Mouse (Mus musculus) embryonic stem cell, embryonic (primary cell): Measurements from ENCODE around the gene Mrpl51.

ENCODE experiments used
- CTCF ChIA-PET, 4 experiments: fragments of 300-600 bp in 2 of 4; fragments of 350-600 bp in 2 of 4; sonication (Branson Sonifier 250); formaldehyde crosslinking; loops; one replicate each; lab custom pipeline; 2022; ENCODE audit warnings: inconsistent platforms in 2 of 4; lab: Charles Lee
- POLR2A ChIA-PET, 4 experiments: fragments of 300-600 bp in 2 of 4; fragments of 350-600 bp in 2 of 4; sonication (Branson Sonifier 250); formaldehyde crosslinking; loops; one replicate each; lab custom pipeline; 2022; ENCODE audit warnings: antibody characterized with exemption in 4 of 4, inconsistent platforms in 1 of 4; lab: Charles Lee

The Mrpl51 gene

DNA sequence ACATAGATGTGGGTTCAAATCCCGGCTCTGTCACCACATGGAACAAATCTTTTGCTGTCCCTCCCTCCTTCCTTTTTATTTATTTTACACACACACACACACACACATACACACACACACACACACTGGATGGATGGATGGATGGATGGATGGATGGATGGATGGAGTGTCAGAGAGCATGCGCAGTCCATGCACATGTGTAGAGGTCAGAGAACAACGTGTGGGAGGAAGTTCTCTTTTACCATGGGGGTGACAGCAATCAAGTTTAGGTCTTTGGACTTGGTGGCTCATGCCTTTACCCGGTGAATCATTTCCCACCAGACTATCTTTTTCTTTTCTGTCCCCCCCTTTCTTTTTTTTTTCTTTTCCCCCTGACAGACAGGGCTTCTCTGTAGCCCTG, 37.9 kb upstream of the Mrpl51 start:
- ChIA-PET CTCF (interaction anchor here (0.7 to 1.6 kb wide), 11 partner anchors 8 to 121 kb away, joined by 3 to 11 read pairs (median 5); partner anchors contain the start of gene Iffo1 (in 1 of the 4)), POLR2A (interaction anchor here in 3 of 4 experiments (0.7 to 21.4 kb wide), 18 partner anchors 7 to 348 kb away, joined by 3 to 499 read pairs (median 5); partner anchors contain the start of genes Gapdh (in 2 of the 3), Iffo1 (in 1 of the 3) and Nop2 (in 1 of the 3))

DNA sequence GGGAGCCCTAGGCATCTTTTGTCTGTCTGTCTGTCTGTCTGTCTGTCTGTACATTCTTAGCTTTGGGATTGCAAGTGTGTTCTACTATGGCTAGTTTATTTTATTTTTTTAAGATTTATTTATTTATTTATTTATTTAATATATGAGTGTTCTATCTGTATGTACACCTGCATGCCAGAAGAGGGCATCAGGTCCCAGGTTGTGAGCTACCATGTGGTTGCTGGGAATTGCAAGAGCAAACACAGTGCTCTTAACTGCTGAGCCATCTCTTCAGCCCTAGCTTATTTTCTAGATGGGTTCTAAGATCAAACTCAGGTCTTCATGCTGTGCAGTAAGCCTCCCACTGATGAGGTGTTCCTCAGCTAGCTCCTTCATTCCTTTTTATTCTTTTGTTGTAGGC, 37.1 kb upstream of the Mrpl51 start:
- POLR2A ChIA-PET = interaction anchor here (0.6 to 21.4 kb wide), 34 partner anchors 9 to 413 kb away, joined by 3 to 499 read pairs (median 4); partner anchors contain the start of genes Gapdh (in 2 of the 4), Grcc10 (in 1 of the 4), Iffo1 (in 1 of the 4) and Mrpl51 (in 1 of the 4)
- CTCF ChIA-PET = interaction anchor here (0.5 to 1.6 kb wide), 18 partner anchors 9 to 124 kb away, joined by 3 to 11 read pairs (median 4); partner anchors contain the start of gene Iffo1 (in 1 of the 4)

DNA sequence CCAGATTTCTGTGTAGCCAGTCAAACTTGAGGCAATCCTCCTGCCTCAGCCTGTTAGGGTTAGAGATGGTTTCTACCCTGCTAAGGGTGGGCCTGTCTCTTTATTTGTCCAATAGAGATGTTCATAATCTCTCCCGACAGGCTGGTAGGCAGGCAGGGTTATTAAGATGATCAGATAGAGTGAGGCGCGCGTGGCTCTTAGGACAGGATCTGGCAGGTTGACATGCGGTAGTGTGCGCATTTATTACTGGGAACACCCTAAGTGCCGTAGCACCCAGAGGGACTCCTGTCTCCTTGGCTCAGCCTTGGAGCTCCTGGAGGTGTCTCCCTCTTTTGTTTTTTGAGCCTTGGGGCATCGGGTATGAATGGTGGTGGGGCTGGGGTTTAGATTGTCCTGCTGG, 36.3 kb upstream of the Mrpl51 start:
- ChIA-PET CTCF (interaction anchor here in 2 of 4 experiments (1.2 to 1.5 kb wide), 4 partner anchors 18 to 118 kb away, joined by 3 to 5 read pairs (median 4); no protein-coding TSS in a partner anchor), POLR2A (interaction anchor here (0.6 to 21.4 kb wide), 24 partner anchors 8 to 252 kb away, joined by 3 to 499 read pairs (median 4); partner anchors contain the start of genes Gapdh (in 2 of the 4), Iffo1 (in 2 of the 4), Mrpl51 (in 1 of the 4) and Ncapd2 (in 1 of the 4))

DNA sequence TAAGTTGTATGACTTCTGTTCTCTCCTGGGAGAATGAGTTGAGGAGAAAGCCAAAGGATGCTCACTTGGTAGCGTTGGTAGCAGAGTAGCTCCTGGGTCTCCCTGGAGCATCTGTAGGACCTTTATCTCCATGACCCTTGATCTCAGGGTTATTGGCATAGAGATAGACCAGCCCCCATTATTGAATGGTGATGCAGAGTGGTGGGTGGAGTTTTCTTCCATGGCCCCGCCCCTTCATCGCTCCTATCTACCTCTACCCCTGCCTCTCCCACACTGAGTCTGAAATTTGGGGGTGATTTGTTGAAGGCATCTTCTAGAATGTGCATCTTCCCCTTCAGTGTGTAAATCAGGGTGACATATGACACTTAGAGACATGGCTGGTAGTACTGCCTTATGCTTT, 35.1 kb upstream of the Mrpl51 start:
- CTCF ChIA-PET = no interaction called here
- POLR2A ChIA-PET = interaction anchor here in 3 of 4 experiments (0.6 to 21.4 kb wide), 19 partner anchors 8 to 247 kb away, joined by 3 to 499 read pairs (median 8); partner anchors contain the start of genes Gapdh (in 2 of the 3), Iffo1 (in 2 of the 3), Mrpl51 (in 1 of the 3) and Ncapd2 (in 1 of the 3)

DNA sequence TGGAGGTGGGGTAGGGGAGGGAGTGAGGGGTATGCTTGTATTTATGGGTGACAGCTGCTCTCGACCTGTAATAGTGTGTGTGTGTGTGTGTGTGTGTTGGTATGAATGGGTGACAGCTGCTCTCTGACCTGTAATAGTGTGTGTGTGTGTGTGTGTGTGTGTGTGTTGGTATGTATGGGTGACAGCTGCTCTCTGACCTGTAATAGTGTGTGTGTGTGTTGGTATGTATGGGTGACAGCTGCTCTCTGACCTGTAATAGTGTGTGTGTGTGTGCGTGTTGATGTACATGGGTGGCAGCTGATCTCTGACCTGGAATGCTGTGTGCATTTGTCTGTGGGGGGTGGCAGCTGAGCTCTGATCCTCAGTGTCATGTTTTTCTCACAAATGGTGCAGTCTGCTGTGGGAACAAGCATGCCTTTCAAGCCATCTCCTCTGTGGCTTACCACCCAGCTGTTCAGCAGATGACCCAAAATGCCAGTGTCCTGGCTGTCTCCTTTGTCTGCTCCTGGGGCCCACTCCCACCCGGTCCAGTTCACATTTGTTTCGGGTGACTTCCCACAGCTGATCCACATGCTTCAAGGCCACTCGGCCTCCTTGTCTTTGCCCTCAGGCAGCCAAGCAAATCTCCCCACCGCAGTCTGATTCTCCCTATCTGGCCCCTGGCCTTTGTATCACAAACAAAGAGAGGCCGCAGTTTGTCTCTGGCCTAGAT, 34.5 kb upstream of the Mrpl51 start:
- ChIA-PET CTCF (interaction anchor here in 1 of 4 experiments (0.6 kb wide), 1 partner anchor 20 kb away, joined by 3 read pairs; no protein-coding TSS in a partner anchor), POLR2A (interaction anchor here in 3 of 4 experiments (0.6 to 21.4 kb wide), 18 partner anchors 7 to 248 kb away, joined by 3 to 499 read pairs (median 8); partner anchors contain the start of genes Gapdh (in 2 of the 3), Iffo1 (in 2 of the 3), Mrpl51 (in 1 of the 3) and Ncapd2 (in 1 of the 3))

DNA sequence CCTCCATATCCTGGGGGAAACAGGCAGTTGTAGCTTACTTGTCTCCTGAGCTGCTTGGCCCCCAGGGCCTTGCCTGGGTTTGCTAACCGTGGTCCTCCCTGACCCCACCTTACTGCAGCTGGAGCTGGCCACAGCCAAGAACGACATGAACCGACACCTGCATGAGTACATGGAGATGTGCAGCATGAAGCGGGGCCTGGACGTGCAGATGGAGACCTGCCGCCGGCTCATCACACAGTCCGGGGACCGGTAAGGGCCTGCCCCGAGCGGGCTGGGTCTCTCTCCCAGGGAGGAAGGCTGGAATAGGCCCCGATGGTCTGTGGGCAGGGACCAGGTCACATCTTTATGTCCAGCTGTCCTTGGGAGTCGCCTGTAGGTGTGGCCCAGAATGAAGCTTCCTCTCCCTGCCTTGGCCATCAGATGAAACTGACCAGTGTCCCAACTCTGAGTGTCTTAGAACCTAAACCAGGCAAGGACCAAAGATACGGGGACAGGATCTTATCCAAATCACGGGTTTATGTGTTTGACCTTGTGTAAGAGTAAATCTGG, 32.6 kb upstream of the Mrpl51 start:
- POLR2A ChIA-PET = interaction anchor here in 3 of 4 experiments (0.6 to 21.4 kb wide), 24 partner anchors 7 to 442 kb away, joined by 3 to 499 read pairs (median 27); partner anchors contain the start of genes Iffo1 (in 3 of the 3), Mrpl51 (in 2 of the 3), Ncapd2 (in 2 of the 3) and Nop2 (in 2 of the 3)
- CTCF ChIA-PET = interaction anchor here in 2 of 4 experiments (0.9 to 1.6 kb wide), 2 partner anchors 22 to 46 kb away, joined by 3 read pairs; no protein-coding TSS in a partner anchor

DNA sequence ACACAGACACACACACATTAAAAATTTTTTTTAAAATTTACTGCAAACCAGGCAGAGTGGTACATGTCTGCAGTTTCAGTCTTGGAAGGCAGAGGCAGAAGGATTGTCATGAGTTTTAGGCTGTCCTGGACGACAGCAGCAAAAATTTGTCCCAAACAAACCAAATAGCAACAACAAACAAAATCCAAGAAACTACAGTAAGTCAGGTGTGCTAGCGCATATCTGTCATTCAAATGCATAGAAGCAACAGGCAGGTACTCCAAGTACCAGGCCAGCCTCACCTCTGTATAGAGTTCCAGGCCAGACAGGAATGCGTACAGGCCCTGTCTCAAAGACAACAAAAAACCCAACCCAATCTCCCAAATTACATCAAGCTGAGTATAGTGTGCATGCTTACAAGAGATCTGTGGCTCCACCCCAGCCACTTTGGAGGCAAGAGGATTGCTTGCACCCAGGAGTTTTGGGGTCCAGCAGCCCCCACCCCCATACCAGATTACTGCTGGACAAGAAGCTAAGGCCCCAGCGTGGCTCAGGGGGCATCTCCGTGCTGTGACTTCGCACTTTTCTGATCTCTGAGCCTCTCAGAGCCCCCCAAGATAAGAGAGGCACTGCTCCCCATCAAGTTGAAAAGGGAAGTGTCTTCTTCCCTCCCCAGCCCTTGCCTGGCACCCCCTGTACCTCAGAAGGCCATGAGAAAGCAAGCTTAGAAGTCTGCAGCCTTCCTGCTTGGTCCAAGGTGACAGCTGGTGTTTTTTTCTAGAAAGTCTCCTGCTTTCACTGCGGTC, 31.6 kb upstream of the Mrpl51 start:
- CTCF ChIA-PET = interaction anchor here in 3 of 4 experiments (0.5 to 1.6 kb wide), 7 partner anchors 10 to 1366 kb away, joined by 3 to 6 read pairs (median 4); partner anchors contain the start of genes Mrpl51 (in 1 of the 3) and Ncapd2 (in 1 of the 3)
- POLR2A ChIA-PET = interaction anchor here (0.6 to 21.4 kb wide), 65 partner anchors 3 to 448 kb away, joined by 3 to 499 read pairs (median 7); partner anchors contain the start of genes Iffo1 (in 3 of the 4), Mrpl51 (in 3 of the 4), Ncapd2 (in 3 of the 4) and Nop2 (in 2 of the 4)

DNA sequence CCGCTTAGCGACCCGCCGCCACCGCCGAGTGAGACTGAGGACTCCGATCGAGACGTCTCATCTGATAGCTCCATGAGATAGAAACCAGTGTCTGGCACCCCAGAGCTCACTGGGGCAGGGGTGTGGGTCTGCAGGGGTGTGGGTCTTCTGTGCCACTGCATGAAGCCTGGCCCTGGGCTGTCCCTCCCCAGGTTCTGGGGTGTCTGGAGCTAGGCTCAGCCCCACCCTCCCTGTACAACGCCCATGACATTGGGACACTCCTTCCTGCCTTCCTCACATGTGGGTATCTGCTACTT, 31.1 kb upstream of the Mrpl51 start:
- CTCF ChIA-PET = interaction anchor here in 3 of 4 experiments (0.5 to 1.6 kb wide), 6 partner anchors 10 to 1365 kb away, joined by 3 to 6 read pairs (median 4); partner anchors contain the start of genes Mrpl51 (in 1 of the 3) and Ncapd2 (in 1 of the 3)
- POLR2A ChIA-PET = interaction anchor here (0.7 to 21.4 kb wide), 77 partner anchors 3 to 448 kb away, joined by 3 to 499 read pairs (median 6); partner anchors contain the start of genes Iffo1 (in 3 of the 4), Mrpl51 (in 3 of the 4), Ncapd2 (in 3 of the 4) and Vamp1 (in 3 of the 4)

DNA sequence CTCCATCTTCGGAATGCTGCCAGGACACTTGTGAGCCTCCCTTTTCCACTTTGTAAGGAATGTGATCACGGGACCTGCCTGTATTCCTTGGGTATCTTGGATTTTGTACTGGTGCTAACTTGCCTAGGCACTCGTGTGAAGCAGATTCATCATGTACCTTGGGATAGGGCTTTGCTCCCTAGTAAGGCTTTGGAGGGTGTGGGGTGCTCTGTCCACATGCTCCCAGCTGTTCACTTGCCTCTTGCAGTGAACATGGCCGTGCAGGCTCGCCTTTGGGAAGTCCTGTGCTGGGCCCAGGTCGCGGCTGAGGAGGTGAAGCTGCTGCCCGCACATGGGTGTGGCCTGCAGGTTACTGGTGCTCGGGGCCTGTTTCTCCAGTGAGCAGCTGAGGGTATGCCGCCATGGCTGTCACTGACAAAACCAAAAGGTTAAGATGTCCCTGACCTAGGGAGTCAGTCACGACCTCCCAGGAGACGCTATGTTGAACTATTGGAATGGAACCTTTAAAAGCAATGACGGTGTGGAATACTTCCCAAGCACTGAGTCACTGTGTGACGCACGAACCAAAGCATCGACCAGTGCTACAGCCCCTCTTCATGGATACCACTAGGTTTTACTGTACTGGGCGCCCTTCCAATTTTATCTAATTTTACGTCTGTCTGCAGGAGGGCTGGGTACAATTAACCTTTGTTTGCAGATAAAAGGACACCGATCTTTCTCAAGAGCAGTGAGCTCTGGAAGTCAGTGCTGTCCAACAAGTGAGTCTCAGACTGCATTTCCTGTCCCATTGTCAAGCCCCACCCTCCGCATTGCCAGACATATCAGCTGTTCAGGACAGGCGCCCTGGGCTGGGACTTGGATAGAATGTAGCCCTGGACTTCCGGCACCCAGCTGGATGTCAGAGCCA, 30.5 kb upstream of the Mrpl51 start:
- ChIA-PET POLR2A (interaction anchor here (0.5 to 21.4 kb wide), 136 partner anchors 4 to 476 kb away, joined by 3 to 499 read pairs (median 4); partner anchors contain the start of genes Mrpl51 (in 4 of the 4), Ncapd2 (in 4 of the 4), Iffo1 (in 3 of the 4) and Vamp1 (in 3 of the 4)), CTCF (interaction anchor here in 3 of 4 experiments (0.6 to 2.0 kb wide), 19 partner anchors 9 to 321 kb away, joined by 3 to 15 read pairs (median 4); partner anchors contain the start of genes Mrpl51 (in 3 of the 3), Ncapd2 (in 3 of the 3) and Gnb3 (in 1 of the 3))

DNA sequence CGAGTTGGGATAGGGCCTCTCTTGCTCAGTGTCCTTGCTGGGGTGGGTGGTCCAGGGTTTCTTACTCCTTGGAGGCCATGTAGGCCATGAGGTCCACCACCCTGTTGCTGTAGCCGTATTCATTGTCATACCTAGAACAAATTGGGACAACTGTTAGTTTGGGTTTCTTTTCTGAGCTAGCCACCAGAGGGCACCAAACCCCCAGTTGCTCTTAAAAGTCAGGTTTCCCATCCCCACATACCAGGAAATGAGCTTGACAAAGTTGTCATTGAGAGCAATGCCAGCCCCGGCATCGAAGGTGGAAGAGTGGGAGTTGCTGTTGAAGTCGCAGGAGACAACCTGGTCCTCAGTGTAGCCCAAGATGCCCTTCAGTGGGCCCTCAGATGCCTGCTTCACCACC, 29.6 kb upstream of the Mrpl51 start:
- POLR2A ChIA-PET = interaction anchor here (0.5 to 21.4 kb wide), 108 partner anchors 4 to 477 kb away, joined by 3 to 499 read pairs (median 5); partner anchors contain the start of genes Mrpl51 (in 4 of the 4), Ncapd2 (in 4 of the 4), Iffo1 (in 3 of the 4) and Vamp1 (in 3 of the 4)
- CTCF ChIA-PET = interaction anchor here (0.6 to 2.0 kb wide), 23 partner anchors 9 to 322 kb away, joined by 3 to 15 read pairs (median 4); partner anchors contain the start of genes Mrpl51 (in 3 of the 4), Ncapd2 (in 3 of the 4) and Gnb3 (in 1 of the 4)

DNA sequence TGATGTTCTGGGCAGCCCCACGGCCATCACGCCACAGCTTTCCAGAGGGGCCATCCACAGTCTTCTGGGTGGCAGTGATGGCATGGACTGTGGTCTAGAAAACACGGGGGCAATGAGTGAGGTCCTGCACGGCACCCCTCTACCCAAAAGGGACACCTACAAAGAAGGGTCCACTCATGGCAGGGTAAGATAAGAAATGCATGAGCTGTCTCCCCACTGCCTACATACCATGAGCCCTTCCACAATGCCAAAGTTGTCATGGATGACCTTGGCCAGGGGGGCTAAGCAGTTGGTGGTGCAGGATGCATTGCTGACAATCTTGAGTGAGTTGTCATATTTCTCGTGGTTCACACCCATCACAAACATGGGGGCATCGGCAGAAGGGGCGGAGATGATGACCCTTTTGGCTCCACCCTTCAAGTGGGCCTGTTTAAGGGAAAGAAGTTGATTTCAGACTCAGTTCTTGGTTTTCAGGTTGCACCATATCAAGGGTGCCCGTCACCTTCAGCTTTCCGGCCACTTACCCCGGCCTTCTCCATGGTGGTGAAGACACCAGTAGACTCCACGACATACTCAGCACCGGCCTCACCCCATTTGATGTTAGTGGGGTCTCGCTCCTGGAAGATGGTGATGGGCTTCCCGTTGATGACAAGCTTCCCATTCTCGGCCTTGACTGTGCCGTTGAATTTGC, 28.8 kb upstream of the Mrpl51 start:
- POLR2A ChIA-PET = interaction anchor here (0.6 to 21.4 kb wide), 101 partner anchors 3 to 478 kb away, joined by 3 to 499 read pairs (median 6); partner anchors contain the start of genes Mrpl51 (in 4 of the 4), Ncapd2 (in 4 of the 4), Iffo1 (in 3 of the 4) and Cdca3 (in 2 of the 4)
- CTCF ChIA-PET = interaction anchor here (0.6 to 2.0 kb wide), 19 partner anchors 8 to 132 kb away, joined by 3 to 15 read pairs (median 4); partner anchors contain the start of genes Mrpl51 (in 3 of the 4) and Ncapd2 (in 3 of the 4)

DNA sequence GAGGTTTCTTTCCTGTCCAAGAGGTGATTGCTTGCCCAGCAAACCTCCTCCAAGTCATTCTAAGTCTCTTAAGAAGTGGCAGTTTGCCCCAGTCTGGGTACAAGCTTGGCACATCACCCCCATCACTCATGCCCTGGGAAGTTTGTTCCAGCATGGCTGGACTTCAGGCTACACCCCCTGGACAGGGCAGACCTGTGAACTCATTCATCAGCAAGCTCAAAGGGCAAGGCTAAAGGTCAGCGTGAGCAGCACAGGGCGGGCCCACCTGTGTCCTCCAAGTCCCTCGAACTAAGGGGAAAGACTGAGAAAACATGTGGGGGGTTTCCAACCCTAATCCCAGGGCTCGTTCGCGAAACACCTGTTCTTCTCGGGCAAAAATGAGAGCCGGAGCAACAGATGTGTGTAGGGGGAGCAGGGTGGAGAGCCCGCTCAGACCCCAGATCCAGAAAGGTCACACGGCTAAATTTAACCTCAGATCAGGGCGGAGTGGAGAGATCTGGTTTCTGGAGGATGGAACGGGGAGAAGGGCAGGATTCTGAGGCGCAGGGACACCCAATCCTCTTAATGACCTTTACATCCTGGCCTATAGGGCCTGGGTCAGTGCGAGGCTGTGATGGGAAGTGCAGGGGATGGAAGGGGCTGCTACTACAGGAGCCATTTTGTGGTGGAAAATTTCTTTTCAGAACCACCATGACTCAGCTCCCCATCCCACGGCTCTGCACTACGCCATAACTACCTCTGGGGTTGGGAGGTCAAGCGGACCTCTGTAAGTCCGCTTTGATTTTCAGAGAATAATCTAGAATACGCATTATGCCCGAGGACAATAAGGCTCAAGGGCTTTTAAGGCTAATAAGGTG, 27.6 kb upstream of the Mrpl51 start:
- POLR2A ChIA-PET = interaction anchor here (0.7 to 21.4 kb wide), 72 partner anchors 2 to 463 kb away, joined by 3 to 499 read pairs (median 6); partner anchors contain the start of genes Mrpl51 (in 4 of the 4), Ncapd2 (in 4 of the 4), Iffo1 (in 3 of the 4) and Vamp1 (in 3 of the 4)
- CTCF ChIA-PET = interaction anchor here in 2 of 4 experiments (0.6 to 1.5 kb wide), 4 partner anchors 12 to 134 kb away, joined by 3 to 5 read pairs (median 4); no protein-coding TSS in a partner anchor

DNA sequence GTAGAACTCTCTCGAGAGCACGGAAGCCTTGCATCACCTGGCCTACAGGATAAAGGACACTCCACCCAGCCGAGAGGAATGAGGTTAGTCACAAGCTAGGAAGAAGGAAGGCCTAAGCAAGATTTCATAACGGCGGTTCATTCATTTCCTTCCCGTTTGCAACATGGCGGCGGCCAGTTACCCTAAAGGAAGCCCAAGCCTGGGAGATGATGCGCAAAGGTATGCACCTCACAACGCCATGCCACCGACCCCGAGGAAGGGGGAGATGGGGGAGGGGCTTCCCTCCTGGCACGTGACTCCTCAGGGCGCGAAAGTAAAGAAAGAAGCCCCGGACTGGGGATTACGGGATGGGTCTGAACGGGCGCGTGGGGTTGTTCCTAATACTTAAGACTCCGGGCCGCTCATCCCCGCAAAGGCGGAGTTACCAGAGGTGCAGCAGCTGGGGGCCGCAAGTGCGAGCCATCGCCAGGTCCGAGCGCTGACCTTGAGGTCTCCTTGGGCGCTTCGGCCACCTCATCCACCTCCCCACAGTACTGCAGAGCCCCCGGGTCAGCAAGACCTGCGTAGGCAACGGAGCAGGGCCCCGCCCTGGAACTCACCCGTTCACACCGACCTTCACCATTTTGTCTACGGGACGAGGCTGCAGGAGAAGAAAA, 26.8 kb upstream of the Mrpl51 start:
- CTCF ChIA-PET = interaction anchor here in 3 of 4 experiments (0.6 to 1.7 kb wide), 8 partner anchors 11 to 107 kb away, joined by 3 to 5 read pairs (median 4); no protein-coding TSS in a partner anchor
- POLR2A ChIA-PET = interaction anchor here (0.6 to 21.4 kb wide), 134 partner anchors 8 to 1922 kb away, joined by 3 to 499 read pairs (median 5); partner anchors contain the start of genes Mrpl51 (in 4 of the 4), Ncapd2 (in 4 of the 4), Grcc10 (in 3 of the 4) and Iffo1 (in 3 of the 4)
